Mouse (Mus musculus): ENCODE data around the gene Trim30c.
"Not testable (repeated sequence)": the region's sequence is repeated elsewhere in the genome, so short reads cannot be mapped to it uniquely, and the experiment has no call there.

The Trim30c gene

GRCm38 (mm10) chr7:104400698-104401097 lies at the start of gene Trim30c:
Trim30c (minus strand) TSS chr7:104400837.
- DNase-seq (ENCODE audit: low spot score) = no peak

GRCm38 (mm10) chr7:104445961-104446645 lies 45.5 kb upstream of the Trim30c start:
- no peak for DNase-seq (ENCODE audit: low spot score)

GRCm38 (mm10) chr7:104404460-104404950 lies 3.9 kb upstream of the Trim30c start:
- DNase-seq (ENCODE audit: low spot score) = no peak

- no peak for DNase-seq (ENCODE audit: low spot score)
Measured at GRCm38 (mm10) chr7:104401140-104401539, 503 bp upstream of the Trim30c start.

- no peak for DNase-seq (ENCODE audit: low spot score)
Measured at GRCm38 (mm10) chr7:104398492-104398891, 2.1 kb downstream of the Trim30c start.

GRCm38 (mm10) chr7:104369736-104370414 lies 30.8 kb downstream of the Trim30c start, which contains the start of gene Trim30b:
Trim30b (minus strand) TSS chr7:104369884.
- no peak for DNase-seq (ENCODE audit: low spot score)

- no peak for DNase-seq (ENCODE audit: low spot score)
Measured at GRCm38 (mm10) chr7:104366339-104366738, 34.3 kb downstream of the Trim30c start.

- DNase-seq (ENCODE audit: low spot score) = no peak
Measured at GRCm38 (mm10) chr7:104353600-104353967, 47.1 kb downstream of the Trim30c start.

- DNase-seq (ENCODE audit: low spot score) = no peak
Measured at GRCm38 (mm10) chr7:104352717-104353599, 47.7 kb downstream of the Trim30c start, which contains the start of gene Trim12c. Trim12c (minus strand) TSS chr7:104353362.

- not testable (repeated sequence) for DNase-seq (ENCODE audit: low spot score)
Measured at GRCm38 (mm10) chr7:104348043-104348442, 52.6 kb downstream of the Trim30c start.

GRCm38 (mm10) chr7:104340744-104341143 lies 59.9 kb downstream of the Trim30c start:
- DNase-seq (ENCODE audit: low spot score) = not testable (repeated sequence)

- DNase-seq (ENCODE audit: low spot score) = not testable (repeated sequence)
Measured at GRCm38 (mm10) chr7:104335547-104335946, 65.1 kb downstream of the Trim30c start.

All from urinary bladder, postnatal 10 days (tissue).